Mouse (Mus musculus) liver, embryonic 14.5 days (tissue): ENCODE measurements at regions not wholly inside any gene's neighbourhood (a gene's known extent, or its start where the extent isn't known, plus 50 kb on each side); places are given as distances from the start of the nearest gene placed in this dataset.

Source experiments
- ATAC-seq: fragments of 200-750 bp; cut with Nextera tagmentation; 2 replicates; pipeline ENCODE4 v1.8.0; 2017; ENCODE audit warnings: moderate number of reproducible peaks, mild to moderate bottlenecking, moderate library complexity; ENCODE audit not compliant: insufficient read depth
- DNase-seq, 3 experiments: peaks; one replicate each; pipeline ENCODE4 v3.0.0-alpha.2; 2012 to 2013; ENCODE audit warnings: low read depth in 3 of 3, low spot score in 3 of 3
- H3K27ac ChIP-seq: fragments of 300-500 bp; sonication (generic); 2 replicates; pipeline ENCODE4 v1.5.1; 2014; ENCODE audit warnings: moderate library complexity, mild to moderate bottlenecking, control low read depth, inconsistent platforms
- H3K27me3 ChIP-seq: fragments of 300-500 bp; sonication (generic); 2 replicates; pipeline ENCODE4 v1.6.1; 2014; ENCODE audit warnings: mild to moderate bottlenecking, low read length, moderate library complexity; ENCODE audit not compliant: control insufficient read depth, insufficient read depth
- H3K36me3 ChIP-seq: fragments of 300-500 bp; sonication (generic); replicated peaks from 2 replicates; pipeline ENCODE4 v1.6.1; 2014; ENCODE audit warnings: low read depth; ENCODE audit not compliant: control insufficient read depth, insufficient read depth
- H3K4me1 ChIP-seq, 2 experiments: fragments of 200-500 bp in 1 of 2; fragments of 300-500 bp in 1 of 2; sonication (generic) in 1 of 2; replicated peaks; 2 replicates each; pipeline ENCODE4 v1.6.1; 2012 to 2014; ENCODE audit warnings: antibody characterized with exemption in 1 of 2, inconsistent platforms in 1 of 2, low read length in 1 of 2; ENCODE audit not compliant: control insufficient read depth in 2 of 2, insufficient read depth in 2 of 2
- H3K4me2 ChIP-seq: fragments of 300-500 bp; sonication (generic); 2 replicates; pipeline ENCODE4 v1.6.1; 2014; ENCODE audit warnings: low read depth, mild to moderate bottlenecking, control low read depth, moderate library complexity
- H3K4me3 ChIP-seq, 2 experiments: fragments of 200-500 bp in 1 of 2; fragments of 300-500 bp in 1 of 2; sonication (generic) in 1 of 2; 2 replicates each; pipeline ENCODE4 v1.5.1; 2012 to 2014; ENCODE audit warnings: low read depth in 2 of 2, low read length in 2 of 2, mild to moderate bottlenecking in 2 of 2, control low read depth in 1 of 2, inconsistent platforms in 1 of 2, moderate library complexity in 1 of 2; ENCODE audit not compliant: insufficient read depth in 1 of 2
- H3K9ac ChIP-seq: fragments of 300-500 bp; sonication (generic); replicated peaks from 2 replicates; pipeline ENCODE4 v1.6.1; 2014; ENCODE audit warnings: mild to moderate bottlenecking, control low read depth, moderate library complexity
- H3K9me3 ChIP-seq: fragments of 300-500 bp; sonication (generic); 2 replicates; pipeline ENCODE4 v1.6.1; 2016; ENCODE audit warnings: low read length, mixed read lengths; ENCODE audit not compliant: control insufficient read depth
- CTCF ChIP-seq: IDR thresholded peaks from 2 replicates; pipeline ENCODE4 v1.5.1; 2016; ENCODE audit warnings: antibody characterized with exemption, low read depth, control low read depth
- EP300 ChIP-seq: IDR thresholded peaks from 2 replicates; pipeline ENCODE4 v1.6.1; 2016; ENCODE audit warnings: antibody characterized with exemption, low read depth
- WGBS: fragments of 180-500 bp; shearing (Covaris S2); extraction: QIAGEN DNeasy Blood & Tissue Kit; methylation state at CpG from one replicate; pipeline ENCODE4 v1.1.7; 2014; ENCODE audit not compliant: insufficient replicate concordance; 5-methylcytosine and 5-hydroxymethylcytosine counted together

GRCm38 (mm10) chr5:106162981-106163653 lies 286.8 kb downstream of the Zfp326 start:
- H3K9ac ChIP-seq: no peak overlapping the region
- no peak overlapping the region for H3K27ac ChIP-seq
- H3K36me3 ChIP-seq: no peaks in the 10 kb centered on the region
- H3K4me1 ChIP-seq: no peaks in the 10 kb centered on the region
- H3K4me2 ChIP-seq: no peak overlapping the region
- DNase-seq: no peak
- ATAC-seq: no peak
- H3K4me3 ChIP-seq: no peak overlapping the region
- H3K9me3 ChIP-seq: no peaks in the 10 kb centered on the region
- WGBS: 46% methylated on average over 12 of the region's 12 CpGs
- H3K27me3 ChIP-seq: no peaks in the 10 kb centered on the region
- TF ChIP-seq EP300: no peak
- TF ChIP-seq CTCF: no peak

GRCm38 (mm10) chr5:106139109-106139508 lies 262.7 kb downstream of the Zfp326 start:
- Histone ChIP-seq H3K27me3 (no peaks in the 10 kb centered on the region), H3K27ac (no peak overlapping the region), H3K4me2 (no peak overlapping the region), H3K4me1 (no peaks in the 10 kb centered on the region), H3K9ac (no peak overlapping the region), H3K4me3 (no peak overlapping the region), H3K9me3 (no peaks in the 10 kb centered on the region), H3K36me3 (no peaks in the 10 kb centered on the region)
- DNase-seq (no peak), ATAC-seq (no peak)
- TF ChIP-seq CTCF (no peak), EP300 (no peak)

- H3K4me3 ChIP-seq: no peak overlapping the region
- no peak overlapping the region for H3K27ac ChIP-seq
- no peak for DNase-seq
- WGBS: 48% methylated on average over 3 of the region's 3 CpGs
- H3K4me2 ChIP-seq: no peak overlapping the region
- no peaks in the 10 kb centered on the region for H3K36me3 ChIP-seq
- H3K9ac ChIP-seq: no peak overlapping the region
- H3K9me3 ChIP-seq: no peaks in the 10 kb centered on the region
- TF ChIP-seq CTCF (no peak), EP300 (no peak)
- no peak for ATAC-seq
- no peaks in the 10 kb centered on the region for H3K4me1 ChIP-seq
- H3K27me3 ChIP-seq: no peaks in the 10 kb centered on the region
Measured at GRCm38 (mm10) chr5:106122928-106123327, 246.6 kb downstream of the Zfp326 start.

GRCm38 (mm10) chr5:106119584-106119983 lies 243.2 kb downstream of the Zfp326 start:
- Histone ChIP-seq H3K4me1 (no peaks in the 10 kb centered on the region), H3K27me3 (no peaks in the 10 kb centered on the region), H3K9ac (no peak overlapping the region), H3K27ac (no peak overlapping the region), H3K36me3 (no peaks in the 10 kb centered on the region), H3K4me2 (no peak overlapping the region), H3K9me3 (no peaks in the 10 kb centered on the region), H3K4me3 (no peak overlapping the region)
- TF ChIP-seq CTCF (no peak), EP300 (no peak)
- 41% methylated on average over 1 of the region's 1 CpGs for WGBS
- DNase-seq (no peak), ATAC-seq (no peak)

- Histone ChIP-seq H3K27ac (no peak overlapping the region), H3K9ac (no peak overlapping the region), H3K36me3 (no peaks in the 10 kb centered on the region), H3K9me3 (no peaks in the 10 kb centered on the region), H3K4me3 (no peak overlapping the region), H3K4me1 (no peaks in the 10 kb centered on the region), H3K4me2 (no peak overlapping the region), H3K27me3 (no peaks in the 10 kb centered on the region)
- WGBS: 58% methylated on average over 3 of the region's 3 CpGs
- DNase-seq (no peak), ATAC-seq (no peak)
- TF ChIP-seq CTCF (no peak), EP300 (no peak)
Measured at GRCm38 (mm10) chr5:106113186-106113585, 236.8 kb downstream of the Zfp326 start.
